Mouse (Mus musculus): ENCODE data around the gene Gnb2. TPM values are rescaled to one million over a fixed set of nuclear protein-coding genes. Genes with fewer than 3 reads are reported as not detected.

Gnb2 gene
- polyA plus RNA-seq, 1 experiment from 2014 or later, result 221 TPM

DNA sequence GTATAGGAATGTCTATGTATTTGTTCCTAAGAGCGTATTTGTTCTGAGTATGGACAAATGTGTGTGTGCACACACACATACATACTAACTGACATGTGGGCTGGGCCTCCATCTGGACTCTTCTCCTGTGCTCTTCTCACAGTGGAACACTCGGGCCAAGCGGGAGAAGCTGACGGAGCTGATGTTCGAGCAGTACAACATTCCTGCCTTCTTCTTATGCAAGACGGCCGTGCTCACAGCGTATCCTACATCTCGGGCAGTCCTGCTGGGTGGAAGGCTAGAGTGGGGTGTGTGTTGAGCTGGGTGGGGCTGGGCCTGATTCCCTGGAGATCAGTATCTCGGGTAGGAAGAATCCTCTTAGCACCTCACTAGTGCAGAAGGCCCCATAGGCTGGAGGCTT lies 29.7 kb upstream of the Gnb2 start:
- Histone ChIP-seq H3K27me3 (replicated peaks) (peaks cover 54% of the 10 kb centered on the region), H3K9me3 (replicated peaks) (no peaks in the 10 kb centered on the region), H3K9ac (no peak overlapping the region), H3K27ac (no peak overlapping the region), H3K4me2 (no peak overlapping the region), H3K4me3 (no peak overlapping the region), H3K4me1 (peaks cover 4% of the 10 kb centered on the region), H3K36me3 (no peaks in the 10 kb centered on the region)
- 71% methylated on average over 10 of the region's 10 CpGs for WGBS (ENCODE audit: insufficient replicate concordance)
- 0 out of 2 replicates have a peak, but pooled peaks have one; percentile 13 for ATAC-seq

GRCm38 (mm10) chr5:137561556-137561955 lies 28.2 kb upstream of the Gnb2 start:
- Histone ChIP-seq H3K27me3 (replicated peaks) (peaks cover 43% of the 10 kb centered on the region), H3K4me3 (no peak overlapping the region), H3K36me3 (no peaks in the 10 kb centered on the region), H3K9me3 (replicated peaks) (no peaks in the 10 kb centered on the region), H3K9ac (no peak overlapping the region), H3K27ac (no peak overlapping the region), H3K4me1 (no peaks in the 10 kb centered on the region), H3K4me2 (no peak overlapping the region)
- WGBS (ENCODE audit: insufficient replicate concordance), result 51% methylated on average over 6 of the region's 6 CpGs
- no peak for ATAC-seq

GRCm38 (mm10) chr5:137553898-137554297 lies 20.6 kb upstream of the Gnb2 start:
- peaks cover 77% of the 10 kb centered on the region for H3K27me3 ChIP-seq (replicated peaks)
- H3K4me1 ChIP-seq, result peaks cover 7% of the 10 kb centered on the region
- ATAC-seq, result no peak
- H3K4me3 ChIP-seq, result no peak overlapping the region
- WGBS (ENCODE audit: insufficient replicate concordance), result 34% methylated on average over 11 of the region's 11 CpGs
- no peak overlapping the region for H3K27ac ChIP-seq
- H3K9ac ChIP-seq, result no peak overlapping the region
- H3K4me2 ChIP-seq, result peak overlapping the region; percentile 46; the same call in 1 of the 2 replicates
- H3K9me3 ChIP-seq (replicated peaks), result no peaks in the 10 kb centered on the region
- no peaks in the 10 kb centered on the region for H3K36me3 ChIP-seq

GRCm38 (mm10) chr5:137553411-137553837 lies 20.1 kb upstream of the Gnb2 start, which contains the start of gene Actl6b:
Actl6b (plus strand) TSS chr5:137553517.
- H3K27ac ChIP-seq, result no peak within 1 kb of the TSS
- H3K4me1 ChIP-seq, result peaks cover 7% of the 10 kb centered on the region
- H3K9ac ChIP-seq, result no peak within 1 kb of the TSS
- no peaks in the 10 kb centered on the region for H3K9me3 ChIP-seq (replicated peaks)
- H3K27me3 ChIP-seq (replicated peaks), result peaks cover 72% of the 10 kb centered on the region
- peak within 1 kb of the TSS; percentile 46 for H3K4me2 ChIP-seq
- peak; percentile 65 for ATAC-seq
- peak within 1 kb of the TSS; percentile 16; the same call in 1 of the 2 replicates for H3K4me3 ChIP-seq
- no peaks in the 10 kb centered on the region for H3K36me3 ChIP-seq
- under 1% methylated on average over 37 of the region's 37 CpGs for WGBS (ENCODE audit: insufficient replicate concordance)

GRCm38 (mm10) chr5:137553000-137553399 lies 19.7 kb upstream of the Gnb2 start:
- Histone ChIP-seq H3K4me2 (peak overlapping the region; percentile 46), H3K9ac (no peak overlapping the region), H3K27me3 (replicated peaks) (peaks cover 69% of the 10 kb centered on the region), H3K4me1 (peaks cover 7% of the 10 kb centered on the region), H3K27ac (no peak overlapping the region), H3K4me3 (peak overlapping the region; percentile 16; the same call in 1 of the 2 replicates), H3K9me3 (replicated peaks) (no peaks in the 10 kb centered on the region), H3K36me3 (no peaks in the 10 kb centered on the region)
- 29% methylated on average over 6 of the region's 6 CpGs for WGBS (ENCODE audit: insufficient replicate concordance)
- ATAC-seq, result no peak

- Histone ChIP-seq H3K27ac (no peak overlapping the region), H3K4me1 (peaks cover 7% of the 10 kb centered on the region), H3K4me2 (no peak overlapping the region), H3K27me3 (replicated peaks) (peaks cover 67% of the 10 kb centered on the region), H3K9me3 (replicated peaks) (no peaks in the 10 kb centered on the region), H3K9ac (no peak overlapping the region), H3K36me3 (no peaks in the 10 kb centered on the region), H3K4me3 (no peak overlapping the region)
- WGBS (ENCODE audit: insufficient replicate concordance), result 63% methylated on average over 5 of the region's 5 CpGs
- no peak for ATAC-seq
These were observed 17.8 kb upstream of the Gnb2 start for GRCm38 (mm10) chr5:137551119-137551518.

- H3K27me3 ChIP-seq (replicated peaks), result peaks cover 59% of the 10 kb centered on the region
- no peak overlapping the region for H3K27ac ChIP-seq
- H3K9ac ChIP-seq, result no peak overlapping the region
- 71% methylated on average over 2 of the region's 2 CpGs for WGBS (ENCODE audit: insufficient replicate concordance)
- H3K9me3 ChIP-seq (replicated peaks), result no peaks in the 10 kb centered on the region
- H3K4me2 ChIP-seq, result no peak overlapping the region
- no peaks in the 10 kb centered on the region for H3K36me3 ChIP-seq
- H3K4me3 ChIP-seq, result no peak overlapping the region
- peaks cover 7% of the 10 kb centered on the region for H3K4me1 ChIP-seq
- no peak for ATAC-seq
These were observed 16.5 kb upstream of the Gnb2 start for GRCm38 (mm10) chr5:137549840-137550239.

GRCm38 (mm10) chr5:137545596-137545995 lies 12.3 kb upstream of the Gnb2 start:
- no peaks in the 10 kb centered on the region for H3K9me3 ChIP-seq (replicated peaks)
- ATAC-seq, result no peak
- H3K9ac ChIP-seq, result no peak overlapping the region
- no peaks in the 10 kb centered on the region for H3K4me1 ChIP-seq
- H3K36me3 ChIP-seq, result no peaks in the 10 kb centered on the region
- H3K4me2 ChIP-seq, result no peak overlapping the region
- H3K4me3 ChIP-seq, result no peak overlapping the region
- H3K27ac ChIP-seq, result no peak overlapping the region
- H3K27me3 ChIP-seq (replicated peaks), result peaks cover 19% of the 10 kb centered on the region
- 64% methylated on average over 4 of the region's 4 CpGs for WGBS (ENCODE audit: insufficient replicate concordance)

- Histone ChIP-seq H3K4me1 (no peaks in the 10 kb centered on the region), H3K27me3 (replicated peaks) (peaks cover 14% of the 10 kb centered on the region), H3K9ac (no peak overlapping the region), H3K9me3 (replicated peaks) (no peaks in the 10 kb centered on the region), H3K4me2 (no peak overlapping the region), H3K4me3 (no peak overlapping the region), H3K27ac (no peak overlapping the region), H3K36me3 (no peaks in the 10 kb centered on the region)
- 60% methylated on average over 6 of the region's 6 CpGs for WGBS (ENCODE audit: insufficient replicate concordance)
- ATAC-seq, result no peak
These were observed 11.6 kb upstream of the Gnb2 start for GRCm38 (mm10) chr5:137544926-137545325.

- no peak for ATAC-seq
- H3K9ac ChIP-seq, result no peak overlapping the region
- 61% methylated on average over 5 of the region's 5 CpGs for WGBS (ENCODE audit: insufficient replicate concordance)
- no peaks in the 10 kb centered on the region for H3K4me1 ChIP-seq
- no peak overlapping the region for H3K27ac ChIP-seq
- H3K36me3 ChIP-seq, result no peaks in the 10 kb centered on the region
- H3K4me2 ChIP-seq, result no peak overlapping the region
- H3K4me3 ChIP-seq, result no peak overlapping the region
- H3K27me3 ChIP-seq (replicated peaks), result peaks cover 8% of the 10 kb centered on the region
- H3K9me3 ChIP-seq (replicated peaks), result no peaks in the 10 kb centered on the region
These were observed 8.6 kb upstream of the Gnb2 start for GRCm38 (mm10) chr5:137541768-137542540.

DNA sequence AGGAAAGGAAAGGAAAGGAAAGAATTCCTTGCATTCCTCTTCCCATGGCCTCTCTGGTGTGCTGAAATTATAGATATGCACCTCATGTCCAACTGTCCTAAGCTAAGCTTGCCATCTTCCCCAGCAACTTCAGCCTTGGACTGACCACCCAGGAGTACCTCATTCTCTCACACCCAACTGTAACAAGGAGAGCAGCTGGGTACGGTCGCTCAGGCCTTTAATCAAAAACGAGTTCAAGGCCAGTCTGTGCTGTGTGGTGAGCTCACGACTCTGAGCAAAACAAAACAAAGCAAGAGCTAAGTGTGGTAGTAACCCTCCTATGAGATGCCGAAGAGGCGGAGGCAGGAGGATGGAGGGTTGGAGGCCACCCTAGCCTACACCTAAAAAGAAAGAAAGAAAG lies 7.7 kb upstream of the Gnb2 start:
- no peaks in the 10 kb centered on the region for H3K9me3 ChIP-seq (replicated peaks)
- H3K4me2 ChIP-seq, result no peak overlapping the region
- ATAC-seq, result no peak
- 52% methylated on average over 6 of the region's 6 CpGs for WGBS (ENCODE audit: insufficient replicate concordance)
- H3K4me1 ChIP-seq, result no peaks in the 10 kb centered on the region
- no peak overlapping the region for H3K4me3 ChIP-seq
- no peaks in the 10 kb centered on the region for H3K36me3 ChIP-seq
- H3K27me3 ChIP-seq (replicated peaks), result peaks cover 15% of the 10 kb centered on the region
- H3K9ac ChIP-seq, result no peak overlapping the region
- no peak overlapping the region for H3K27ac ChIP-seq

- 0 out of 2 replicates have a peak, but pooled peaks cover 12% of the 10 kb centered on the region for H3K27me3 ChIP-seq (replicated peaks)
- H3K4me3 ChIP-seq, result no peak overlapping the region
- H3K27ac ChIP-seq, result no peak overlapping the region
- H3K36me3 ChIP-seq, result no peaks in the 10 kb centered on the region
- no peaks in the 10 kb centered on the region for H3K4me1 ChIP-seq
- no peak overlapping the region for H3K4me2 ChIP-seq
- 62% methylated on average over 7 of the region's 7 CpGs for WGBS (ENCODE audit: insufficient replicate concordance)
- H3K9ac ChIP-seq, result no peak overlapping the region
- no peak for ATAC-seq
- H3K9me3 ChIP-seq (replicated peaks), result no peaks in the 10 kb centered on the region
These were observed 6.0 kb upstream of the Gnb2 start for GRCm38 (mm10) chr5:137539291-137539801.

Data from liver, embryonic 12.5 days (tissue).